23 mouse cellular contexts compared by ENCODE assay signal in the genomic region with DNA sequence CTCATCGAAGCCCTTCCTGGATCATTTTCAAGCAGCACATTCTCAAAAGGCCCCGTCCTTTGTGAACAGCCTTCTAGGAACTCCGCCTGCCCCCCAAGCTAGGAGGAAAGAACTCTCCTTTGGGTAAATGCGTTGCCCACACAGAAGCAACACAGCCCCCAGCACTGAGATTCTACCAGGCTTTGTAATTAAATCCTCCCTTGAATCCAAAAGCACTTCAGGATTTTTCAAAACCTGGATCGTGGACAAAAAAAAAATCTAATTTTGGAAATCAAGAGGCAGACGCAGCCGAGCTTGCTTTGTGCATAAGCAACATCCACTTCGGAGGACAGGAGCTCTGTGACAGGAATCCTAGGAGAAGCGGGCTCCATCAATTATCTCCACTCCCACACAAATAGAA.
DNase-seq lines count a peak whose midpoint lies in the region; ATAC-seq lines count a peak whose summit lies in the region.
"Had no signal": no experiment of that assay in that cellular context is flagged by ENCODE, and none has a peak within 500 bp of the region (broad histone marks: within the 10 kb centered on the region; RNA-seq: fewer than 3 reads in every experiment).

No protein-coding gene starts in this region.

- H3K4me3 ChIP-seq in kidney, embryonic 14.5 days (ENCODE audit: low read length) = no peak overlapping the region
- H3K4me3 ChIP-seq: embryonic facial prominence, embryonic 12.5 days; liver, embryonic 12.5 days; midbrain, embryonic 12.5 days; myocyte; neural tube, embryonic 15.5 days had no signal

- H3K4me2 ChIP-seq in kidney, embryonic 14.5 days (replicated peaks; ENCODE audit: low read depth, low read length) = no peak overlapping the region
- H3K4me2 ChIP-seq: embryonic facial prominence, embryonic 12.5 days; liver, embryonic 12.5 days; lung, embryonic 14.5 days; midbrain, embryonic 12.5 days; neural tube, embryonic 15.5 days had no signal

- 82% methylated on average over 9 of the region's 9 CpGs for WGBS in kidney, embryonic 14.5 days

- H3K4me1 ChIP-seq in kidney, embryonic 14.5 days (ENCODE audit: control insufficient read depth, insufficient read depth, low read length) = no peaks in the 10 kb centered on the region
- H3K4me1 ChIP-seq: embryonic facial prominence, embryonic 12.5 days; liver, embryonic 12.5 days; midbrain, embryonic 12.5 days; neural tube, embryonic 15.5 days had no signal

- H3K27ac ChIP-seq in kidney, embryonic 14.5 days (ENCODE audit: low read depth, low read length) = no peak overlapping the region
- H3K27ac ChIP-seq: embryonic facial prominence, embryonic 12.5 days; liver, embryonic 12.5 days; macrophage; midbrain, embryonic 12.5 days; neural tube, embryonic 15.5 days had no signal

- peak; percentile 3 to 55 for DNase-seq in layer of hippocampus, adult 18-20 months (ENCODE audit: low spot score in 2 of 2)
- DNase-seq in layer of hippocampus, postnatal 36 days = no peak
- peak; percentile 39 to 65 for DNase-seq in frontal cortex, postnatal 36 days (ENCODE audit: low spot score in 2 of 2)
- peak; percentile 40 to 90 for DNase-seq in left cerebral cortex, postnatal 25 days (ENCODE audit: low spot score in 2 of 2)
- peak; percentile 20 for DNase-seq in right cerebral cortex, postnatal 4 days
- no peak for DNase-seq in lung, postnatal 10 days
- DNase-seq in urinary bladder, adult 18-20 months (ENCODE audit: low spot score in 2 of 2) = no peak
- DNase-seq: adrenal gland, postnatal 14 days; cerebellum, adult 2 months; gastrocnemius, postnatal 36 days; heart, postnatal 14 days; kidney, postnatal 25 days; lung, embryonic 14.5 days; thymus, postnatal 4 days had no signal

- H3K36me3 ChIP-seq in kidney, embryonic 14.5 days (ENCODE audit: control insufficient read depth, insufficient read depth, low read length) = no peaks in the 10 kb centered on the region
- H3K36me3 ChIP-seq: embryonic facial prominence, embryonic 12.5 days; liver, embryonic 12.5 days; midbrain, embryonic 12.5 days; neural tube, embryonic 15.5 days had no signal

- intact Hi-C loops in left cerebral cortex, postnatal 25 days (cut with DNase I) = loop anchor here (5.0 kb wide), 1 partner anchor 124 kb away; no protein-coding TSS in a partner anchor

- no peak overlapping the region for H3K9ac ChIP-seq in kidney, embryonic 14.5 days (ENCODE audit: low read depth, low read length)
- H3K9ac ChIP-seq: embryonic facial prominence, embryonic 12.5 days; liver, embryonic 12.5 days; lung, embryonic 14.5 days; midbrain, embryonic 12.5 days; neural tube, embryonic 15.5 days had no signal

- H3K27me3 ChIP-seq in kidney, embryonic 14.5 days (ENCODE audit: control insufficient read depth, insufficient read depth, low read length) = no peaks in the 10 kb centered on the region
- H3K27me3 ChIP-seq: embryonic facial prominence, embryonic 12.5 days; liver, embryonic 12.5 days; midbrain, embryonic 12.5 days; neural tube, embryonic 15.5 days had no signal

- no peak for ATAC-seq in kidney, embryonic 14.5 days (ENCODE audit: low FRiP score, low TSS enrichment)
- ATAC-seq: hindbrain, embryonic 16.5 days; intestine, postnatal 0 days; liver, embryonic 12.5 days had no signal

- no peaks in the 10 kb centered on the region for H3K9me3 ChIP-seq in kidney, embryonic 14.5 days (ENCODE audit: control insufficient read depth, low read length)
- H3K9me3 ChIP-seq: embryonic facial prominence, embryonic 12.5 days; liver, embryonic 12.5 days; midbrain, embryonic 12.5 days; neural tube, embryonic 15.5 days had no signal

Comparison
In these comparisons a context has a peak if more than half of its experiments do, and no peak if none do; other contexts are left out.
1. DNase-seq: peak in layer of hippocampus, adult 18-20 months (2 of 2), frontal cortex, postnatal 36 days (2 of 2), left cerebral cortex, postnatal 25 days (2 of 2) and right cerebral cortex, postnatal 4 days (single experiment); none in layer of hippocampus, postnatal 36 days (0 of 2), lung, postnatal 10 days (single experiment) and urinary bladder, adult 18-20 months (0 of 2).